8 mouse cellular contexts compared by ENCODE assay signal in genomic region chr9:52047129-52047820, GRCm38 (mm10). TPM values are rescaled to one million over a fixed set of nuclear protein-coding genes. Genes with fewer than 3 reads are reported as not detected.
DNase-seq lines count a peak whose midpoint lies in the region; ATAC-seq and TF ChIP-seq lines count a peak whose summit lies in the region.

Gene Rdx (plus strand): TSS chr9:52047173.

- H3K4me1 ChIP-seq in forebrain, embryonic 11.5 days (replicated peaks; ENCODE audit: control insufficient read depth, insufficient read depth, low read length), result peaks cover 6% of the 10 kb centered on the region; the same call in 1 of the 2 replicates
- peaks cover 4% of the 10 kb centered on the region for H3K4me1 ChIP-seq in testis, adult 2 months (ENCODE audit: control insufficient read depth, insufficient read depth, low read length)

- no peaks in the 10 kb centered on the region for H3K27me3 ChIP-seq in forebrain, embryonic 11.5 days (ENCODE audit: control insufficient read depth, insufficient read depth, low read length)
- no peaks in the 10 kb centered on the region for H3K27me3 ChIP-seq in testis, adult 2 months (ENCODE audit: control insufficient read depth, insufficient read depth, low read length)

- H3K9me3 ChIP-seq in forebrain, embryonic 11.5 days (ENCODE audit: control insufficient read depth, low read length), result no peaks in the 10 kb centered on the region

- peak within 1 kb of the TSS; percentile 49 for H3K4me2 ChIP-seq in forebrain, embryonic 11.5 days (ENCODE audit: low read depth, low read length, severe bottlenecking)

- 1% methylated on average over 17 of the region's 17 CpGs for WGBS in forebrain, embryonic 11.5 days

- peak; percentile 12; the same call in 1 of the 2 replicates for ATAC-seq in forebrain, embryonic 11.5 days (replicated peaks; ENCODE audit: low FRiP score)
- peak; percentile 33 for ATAC-seq in megakaryocyte progenitor cell, adult 5-6 weeks (replicated peaks; ENCODE audit: poor library complexity)

- H3K36me3 ChIP-seq in forebrain, embryonic 11.5 days (ENCODE audit: control insufficient read depth, insufficient read depth, low read length), result no peaks in the 10 kb centered on the region
- H3K36me3 ChIP-seq in testis, adult 2 months (ENCODE audit: control insufficient read depth, insufficient read depth, low read length), result no peaks in the 10 kb centered on the region

- TF ChIP-seq POLR2A in testis, adult 2 months (IDR thresholded peaks at IDR 0.05; ENCODE audit: control insufficient read depth, low read depth, low read length), result no peak

- peak within 1 kb of the TSS; percentile 98 for H3K27ac ChIP-seq in forebrain, embryonic 11.5 days (ENCODE audit: low read depth, low read length)
- peak within 1 kb of the TSS; percentile 82 for H3K27ac ChIP-seq in testis, adult 2 months (ENCODE audit: control insufficient read depth, insufficient read depth, low read depth, low read length)

- intact Hi-C loops in heart, postnatal 10 days (cut with DNase I), result loop anchor here (2.0 to 5.0 kb wide), 4 partner anchors 18 to 120 kb away; partner anchors contain the start of gene Zc3h12c

- DNase-seq in embryo, embryonic 10 days (ENCODE audit: low spot score), result peak; percentile 40
- DNase-seq in embryo, embryonic 9.5 days (ENCODE audit: extremely low spot score), result no peak
- DNase-seq in adrenal gland, adult 8-10 months, result no peak
- DNase-seq in forebrain, embryonic 11.5 days (ENCODE audit: low spot score), result peak; percentile 51
- DNase-seq in heart, postnatal 10 days, result peak in 1 of 2 experiments; percentile 38
- DNase-seq in layer of hippocampus, postnatal 10 days (ENCODE audit: low spot score in 2 of 2), result peak; percentile 8 to 22

- TF ChIP-seq CTCF in testis, adult 2 months (IDR thresholded peaks at IDR 0.05; ENCODE audit: control insufficient read depth, insufficient read depth, insufficient replicate concordance, low read depth, low read length), result no peak

- H3K9ac ChIP-seq in forebrain, embryonic 11.5 days (ENCODE audit: low read length), result peak within 1 kb of the TSS; percentile 99

- peak within 1 kb of the TSS; percentile 89 for H3K4me3 ChIP-seq in forebrain, embryonic 11.5 days (ENCODE audit: low read depth, low read length)
- peak within 1 kb of the TSS; percentile 93 for H3K4me3 ChIP-seq in testis, adult 2 months (ENCODE audit: control insufficient read depth, low read depth, low read length)

RNA-seq across cellular contexts. Expression of gene Rdx, which starts in this region (rescaled TPM):
- total RNA-seq in adrenal gland, adult 8-10 months (2022), result 100 to 1,000 TPM; 112 to 126 (median 123) TPM
- 192 and 209 TPM in 2 replicates for polyA plus RNA-seq in forebrain, embryonic 11.5 days (2014; fragmentation: Nextera tagmentation; extraction: Ambion mirVana)
- 100 to 1,000 TPM; 110 to 120 TPM for total RNA-seq in heart, postnatal 10 days (2021)
- 10 to 100 TPM; 64.3 to 66.6 TPM for total RNA-seq in layer of hippocampus, postnatal 10 days (2021)
- total RNA-seq in megakaryocyte progenitor cell, adult 5-6 weeks (2015), result 95.2 and 95.3 TPM in 2 replicates
- 212 and 232 TPM in 2 replicates for total RNA-seq in megakaryocyte progenitor cell, adult 5-6 weeks (2017)
- 13.8 and 17.9 TPM in 2 replicates for polyA plus RNA-seq in testis, adult 2 months (2012; rRNA removed)

Comparison
In these comparisons a context has a peak if more than half of its experiments do, and no peak if none do; other contexts are left out.
1. RNA of gene Rdx (polyA plus RNA-seq): 192 to 209 TPM in forebrain, embryonic 11.5 days; 13.8 to 17.9 TPM in testis, adult 2 months; every median in the first group is over 10 times any median in the second.
2. DNase-seq: peak in embryo, embryonic 10 days (single experiment), forebrain, embryonic 11.5 days (single experiment) and layer of hippocampus, postnatal 10 days (2 of 2); none in embryo, embryonic 9.5 days (single experiment) and adrenal gland, adult 8-10 months (single experiment).